Mouse (Mus musculus) liver, postnatal 0 days (tissue): ENCODE results near the gene Chd2.

Experiments used
- CTCF ChIP-seq: sonication (generic); IDR thresholded peaks from 2 replicates; pipeline ENCODE4 v1.5.1; 2016; ENCODE audit warnings: antibody characterized with exemption, low read depth
- EP300 ChIP-seq: IDR thresholded peaks from 2 replicates; pipeline ENCODE4 v1.6.1; 2016; ENCODE audit warnings: antibody characterized with exemption, low read depth, mild to moderate bottlenecking

GRCm38 (mm10) chr7:73529261-73529660, 12.4 kb downstream of the Chd2 start:
- TF ChIP-seq CTCF (no peak), EP300 (no peak)
